Mouse (Mus musculus): ENCODE data around the gene Idh2. TPM values are rescaled to one million over a fixed set of nuclear protein-coding genes. Genes with fewer than 3 reads are reported as not detected.
"Not testable (repeated sequence)": the region's sequence is repeated elsewhere in the genome, so short reads cannot be mapped to it uniquely, and the experiment has no call there.

Gene Idh2
- 100 to 1,000 TPM; 116 to 190 TPM for total RNA-seq (2021)
- long read RNA-seq, experiment 1, transcript Idh2-201 (11 exons, 1,745 nt): major isoform, 136 of 150 reads
- long read RNA-seq, experiment 1, partial matches to known transcripts: 2 of 150 reads
- long read RNA-seq, experiment 1, other reads (novel, unspliced or antisense): 11 of 150 reads
- long read RNA-seq, experiment 2, transcript Idh2-201 (11 exons, 1,745 nt): major isoform, 258 of 277 reads
- long read RNA-seq, experiment 2, partial matches to known transcripts: 11 of 277 reads
- long read RNA-seq, experiment 2, other reads (novel, unspliced or antisense): 8 of 277 reads

- peak; percentile 89 to 90 for DNase-seq (ENCODE audit: low spot score in 2 of 2)
Observed at GRCm38 (mm10) chr7:80115224-80115590, at the start of gene Idh2. Idh2 (minus strand) TSS chr7:80115392.

GRCm38 (mm10) chr7:80160945-80161306, 45.7 kb upstream of the Idh2 start:
- no peak for DNase-seq (ENCODE audit: low spot score in 2 of 2)

- DNase-seq (ENCODE audit: low spot score in 2 of 2): no peak
Observed at GRCm38 (mm10) chr7:80160293-80160944, 45.2 kb upstream of the Idh2 start.

GRCm38 (mm10) chr7:80158496-80159268, 43.5 kb upstream of the Idh2 start:
- DNase-seq (ENCODE audit: low spot score in 2 of 2): no peak

- peak; percentile 64 to 70 for DNase-seq (ENCODE audit: low spot score in 2 of 2)
Observed at GRCm38 (mm10) chr7:80156711-80157227, 41.6 kb upstream of the Idh2 start.

GRCm38 (mm10) chr7:80154689-80155088, 39.5 kb upstream of the Idh2 start:
- no peak for DNase-seq (ENCODE audit: low spot score in 2 of 2)

GRCm38 (mm10) chr7:80152756-80153155, 37.6 kb upstream of the Idh2 start:
- no peak for DNase-seq (ENCODE audit: low spot score in 2 of 2)

GRCm38 (mm10) chr7:80152152-80152551, 37.0 kb upstream of the Idh2 start:
- DNase-seq (ENCODE audit: low spot score in 2 of 2): no peak

- no peak for DNase-seq (ENCODE audit: low spot score in 2 of 2)
Observed at GRCm38 (mm10) chr7:80149356-80149755, 34.2 kb upstream of the Idh2 start.

GRCm38 (mm10) chr7:80146077-80146476, 30.9 kb upstream of the Idh2 start:
- DNase-seq (ENCODE audit: low spot score in 2 of 2): no peak

GRCm38 (mm10) chr7:80144695-80145094, 29.5 kb upstream of the Idh2 start:
- no peak for DNase-seq (ENCODE audit: low spot score in 2 of 2)

GRCm38 (mm10) chr7:80143331-80144273, 28.4 kb upstream of the Idh2 start:
- DNase-seq (ENCODE audit: low spot score in 2 of 2): no peak

- DNase-seq (ENCODE audit: low spot score in 2 of 2): peak; percentile 68 to 77
Observed at GRCm38 (mm10) chr7:80140815-80141214, 25.6 kb upstream of the Idh2 start.

- no peak for DNase-seq (ENCODE audit: low spot score in 2 of 2)
Observed at GRCm38 (mm10) chr7:80138375-80138774, 23.2 kb upstream of the Idh2 start.

GRCm38 (mm10) chr7:80135173-80135532, 20.0 kb upstream of the Idh2 start:
- DNase-seq (ENCODE audit: low spot score in 2 of 2): no peak

GRCm38 (mm10) chr7:80134454-80135172, 19.4 kb upstream of the Idh2 start:
- peak; percentile 58 to 68 for DNase-seq (ENCODE audit: low spot score in 2 of 2)

- peak; percentile 46 to 57 for DNase-seq (ENCODE audit: low spot score in 2 of 2)
Observed at GRCm38 (mm10) chr7:80132541-80132940, 17.3 kb upstream of the Idh2 start.

- DNase-seq (ENCODE audit: low spot score in 2 of 2): not testable (repeated sequence)
Observed at GRCm38 (mm10) chr7:80131315-80131714, 16.1 kb upstream of the Idh2 start.

GRCm38 (mm10) chr7:80130344-80131055, 15.3 kb upstream of the Idh2 start:
- no peak for DNase-seq (ENCODE audit: low spot score in 2 of 2)
